Mouse (Mus musculus) G1E (cell line): Measurements from ENCODE around the gene Eef1akmt2.

ENCODE experiments used
- CTCF ChIP-seq: IDR thresholded peaks from 2 replicates; pipeline ENCODE4 v1.5.1; 2012; ENCODE audit warnings: low read depth, low read length, inconsistent platforms, mixed read lengths
- GATA1 ChIP-seq: IDR thresholded peaks from 2 replicates; pipeline ENCODE4 v1.6.1; 2012; ENCODE audit warnings: borderline replicate concordance, low read length, inconsistent platforms, mixed read lengths
- GATA2 ChIP-seq: IDR thresholded peaks from 2 replicates; pipeline ENCODE4 v1.6.1; 2012; ENCODE audit warnings: low read depth, low read length, inconsistent platforms, borderline replicate concordance
- POLR2AphosphoS5 ChIP-seq: IDR thresholded peaks from 2 replicates; pipeline ENCODE4 v1.6.1; 2012; ENCODE audit warnings: low read depth, low read length, inconsistent platforms; ENCODE audit not compliant: insufficient replicate concordance
- TAL1 ChIP-seq: conservative IDR thresholded peaks from 2 replicates; pipeline ENCODE4 v1.6.1; 2012; ENCODE audit warnings: low read depth, low read length, inconsistent platforms, mixed read lengths

- no peak for TF ChIP-seq CTCF
- TF ChIP-seq GATA1: no peak
- TF ChIP-seq POLR2AphosphoS5: no peak
- TF ChIP-seq TAL1: no peak
- no peak for TF ChIP-seq GATA2
These were observed 42.8 kb downstream of the Eef1akmt2 start for GRCm38 (mm10) chr7:132809721-132810120.
